Mouse (Mus musculus) heart, postnatal 36 days (tissue): ENCODE results near the gene Slc38a5. TPM values are rescaled to one million over a fixed set of nuclear protein-coding genes. Genes with fewer than 3 reads are reported as not detected.

ENCODE experiments used
- DNase-seq, 2 experiments: peaks; one replicate each; pipeline ENCODE4 v3.0.0; 2021 to 2022
- intact Hi-C: fragments of 180-260 bp; cut with DNase I; formaldehyde crosslinking; loops from one replicate; pipeline ENCODE4 v1.15.1; 2025
- total RNA-seq, 2 experiments: library from RNA; stranded (reverse); gene quantifications; 2 replicates each; pipeline ENCODE4 v1.2.3; 2021

The Slc38a5 gene
- under 1 TPM; 0.65 to 0.89 TPM for total RNA-seq

DNA sequence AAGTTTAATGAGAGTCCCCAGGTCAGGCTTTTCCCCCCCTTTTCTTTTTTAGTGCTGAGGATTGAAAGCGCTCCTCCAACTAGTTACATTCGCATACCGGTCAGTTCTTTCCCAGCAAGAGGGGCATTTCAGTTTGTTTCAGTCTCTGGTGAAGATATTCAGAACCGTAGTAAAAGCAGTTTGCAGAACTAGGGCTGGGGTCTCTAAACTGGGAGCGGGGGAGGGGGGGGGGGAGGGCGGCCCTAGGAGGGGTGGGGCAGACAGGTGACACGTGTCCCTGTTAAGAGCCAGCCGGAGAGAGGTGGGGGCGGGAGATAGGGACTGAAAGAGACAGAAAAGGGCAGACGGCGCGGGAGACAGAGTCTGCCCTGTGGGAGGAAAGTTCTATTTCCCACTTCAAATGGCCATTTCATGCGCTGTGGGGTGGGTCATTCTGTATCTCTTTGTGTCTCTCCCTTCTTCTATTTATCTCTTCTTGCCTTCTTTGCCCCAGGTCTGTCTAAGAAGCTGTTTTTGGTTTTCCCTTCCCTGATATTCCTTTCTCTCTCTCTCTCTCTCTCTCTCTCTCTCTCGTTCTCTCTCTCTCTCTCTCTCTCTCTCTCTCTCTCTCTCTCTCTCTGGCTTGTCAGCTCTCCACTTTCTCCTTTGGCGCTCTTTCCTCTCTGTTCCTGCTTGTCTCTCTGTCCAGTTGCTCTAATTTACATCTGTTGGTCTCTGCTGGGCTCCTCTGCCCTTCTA lies at the start of gene Slc38a5:
Gene Slc38a5 (plus strand): TSS at position 51 of the 738 bp plus-strand sequence.
- no peak for DNase-seq
- intact Hi-C loops, result no loop called here

DNA sequence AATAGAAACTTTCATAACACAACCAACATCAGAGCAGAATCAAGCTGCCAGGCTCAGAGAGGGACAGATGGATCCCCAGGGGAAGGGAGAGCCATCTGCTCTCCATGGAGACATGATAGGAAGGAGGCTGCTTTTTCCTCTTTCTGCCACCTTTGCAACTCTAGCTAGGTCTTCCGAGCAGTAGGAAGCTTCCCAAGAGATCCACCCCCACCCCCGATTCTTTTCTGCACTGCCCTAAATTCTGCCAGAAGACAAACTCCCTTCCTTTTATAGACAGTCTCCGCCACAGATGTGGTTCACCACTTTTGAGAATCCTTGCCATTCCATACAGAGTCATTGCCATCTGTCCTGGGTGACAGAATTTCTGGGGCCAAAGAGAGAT lies 48.6 kb upstream of the Slc38a5 start:
- no peak for DNase-seq
- intact Hi-C loops, result no loop called here

DNA sequence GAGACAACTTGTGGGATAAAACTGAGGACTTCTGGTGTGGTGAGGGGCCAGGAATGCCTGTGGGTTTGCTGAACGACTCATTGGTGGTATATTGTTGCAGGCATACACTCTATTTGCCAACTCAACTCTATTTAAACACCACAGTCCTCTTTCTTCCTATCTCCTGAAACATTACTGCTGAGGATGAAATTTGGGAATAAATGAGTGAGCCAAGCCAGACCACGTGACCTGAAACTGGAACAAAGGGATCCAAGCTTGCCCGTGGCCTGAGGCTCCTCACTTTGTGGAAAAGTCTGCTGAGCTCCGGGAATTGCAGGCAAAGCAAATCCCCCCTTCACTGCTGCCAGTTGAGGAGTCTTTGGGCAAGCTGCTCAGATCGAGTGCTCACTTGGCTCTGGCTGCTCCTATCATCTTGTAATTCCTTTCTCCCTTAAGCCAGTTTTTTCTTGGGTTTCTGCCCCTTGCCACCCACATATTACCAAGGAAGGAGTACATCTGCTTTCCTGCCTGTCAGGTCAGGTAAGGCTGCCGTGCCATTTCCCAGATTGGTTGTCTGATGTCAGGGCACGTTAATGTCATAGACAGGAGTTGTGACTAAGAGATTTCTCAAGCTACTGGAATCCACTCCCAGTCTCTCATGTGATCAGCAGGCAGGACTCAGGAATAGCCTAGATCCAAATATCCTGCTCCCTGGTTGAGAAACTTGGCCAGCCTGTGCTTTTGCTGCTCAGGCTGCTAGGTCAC lies 48.1 kb upstream of the Slc38a5 start:
- intact Hi-C loops, result no loop called here
- DNase-seq, result no peak

- intact Hi-C loops, result no loop called here
- no peak for DNase-seq
These were observed 47.5 kb upstream of the Slc38a5 start for GRCm38 (mm10) chrX:8223473-8223872.

- intact Hi-C loops, result no loop called here
These were observed 40.7 kb upstream of the Slc38a5 start for GRCm38 (mm10) chrX:8230272-8230671.

DNA sequence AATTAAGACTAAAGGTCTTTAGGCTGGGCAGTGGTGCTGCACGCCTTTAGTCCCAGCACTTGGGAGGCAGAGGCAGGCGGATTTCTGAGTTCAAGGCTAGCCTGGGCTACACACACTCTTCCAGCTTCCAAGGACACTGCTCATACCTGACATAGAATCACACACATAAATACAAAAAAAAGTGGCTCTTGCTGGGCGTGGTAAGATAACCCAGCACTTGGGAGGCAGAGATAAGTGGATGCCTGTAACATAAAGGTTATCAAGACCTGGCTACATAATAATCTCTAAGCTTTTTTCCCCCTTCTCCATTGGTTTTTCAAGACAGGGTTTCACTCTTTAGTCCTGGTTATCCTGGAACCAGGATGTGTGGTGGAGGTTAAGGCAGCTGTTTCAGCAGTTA lies 37.3 kb upstream of the Slc38a5 start:
- intact Hi-C loops, result no loop called here
- no peak for DNase-seq

More at GRCm38 (mm10) chrX:8230272-8230671, 40.7 kb upstream of the Slc38a5 start:
- DNase-seq, result no peak

DNA sequence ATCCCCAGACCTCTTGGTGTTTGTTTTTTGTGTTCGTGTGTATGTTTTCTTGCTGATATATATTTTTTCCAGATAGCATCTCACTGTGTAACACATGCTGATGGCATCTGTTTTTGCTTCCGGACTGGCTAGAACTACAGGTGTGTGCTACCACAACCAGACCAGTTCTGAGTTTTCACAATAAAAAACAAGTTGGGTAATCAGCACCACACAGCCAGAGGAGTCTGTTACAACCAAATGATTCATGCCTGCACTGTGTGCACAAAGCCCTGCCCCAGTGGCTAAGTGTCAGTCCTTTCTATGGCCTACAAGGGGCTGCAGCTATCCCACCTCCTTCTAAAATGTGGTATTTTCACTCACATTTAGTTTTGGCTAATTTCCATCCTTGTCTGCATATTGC lies 34.2 kb upstream of the Slc38a5 start:
- intact Hi-C loops, result no loop called here

DNA sequence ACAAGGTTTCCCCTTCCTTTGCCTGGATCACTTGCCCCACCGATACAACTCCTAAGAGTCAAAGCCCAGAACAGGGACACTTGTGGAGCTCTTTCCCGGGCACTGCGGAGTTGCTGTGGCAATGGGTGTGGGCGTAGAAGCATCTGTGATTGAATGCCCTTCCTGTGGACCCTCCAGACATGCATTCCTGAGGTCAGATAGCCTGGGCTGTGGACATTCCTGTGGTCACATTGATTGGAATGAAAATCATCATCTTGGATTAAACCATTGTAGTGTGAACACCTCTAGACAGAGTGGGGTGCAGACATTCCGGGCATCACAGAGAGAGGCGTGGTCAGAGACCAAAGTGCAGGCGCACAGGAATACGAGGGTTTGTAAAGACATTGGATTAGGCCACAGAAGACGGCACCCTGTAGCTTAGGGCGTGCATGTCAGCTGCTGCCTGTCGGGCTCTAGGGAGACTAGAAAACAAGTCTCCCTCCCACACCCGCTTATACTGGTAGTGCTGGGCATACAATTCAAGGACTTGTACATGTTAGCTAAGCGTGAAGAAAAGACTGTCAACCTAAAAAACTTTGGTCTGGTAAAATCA lies 32.0 kb upstream of the Slc38a5 start:
- intact Hi-C loops, result no loop called here
- DNase-seq, result no peak

More for the DNA sequence above, 34.2 kb upstream of the Slc38a5 start:
- DNase-seq, result no peak

DNA sequence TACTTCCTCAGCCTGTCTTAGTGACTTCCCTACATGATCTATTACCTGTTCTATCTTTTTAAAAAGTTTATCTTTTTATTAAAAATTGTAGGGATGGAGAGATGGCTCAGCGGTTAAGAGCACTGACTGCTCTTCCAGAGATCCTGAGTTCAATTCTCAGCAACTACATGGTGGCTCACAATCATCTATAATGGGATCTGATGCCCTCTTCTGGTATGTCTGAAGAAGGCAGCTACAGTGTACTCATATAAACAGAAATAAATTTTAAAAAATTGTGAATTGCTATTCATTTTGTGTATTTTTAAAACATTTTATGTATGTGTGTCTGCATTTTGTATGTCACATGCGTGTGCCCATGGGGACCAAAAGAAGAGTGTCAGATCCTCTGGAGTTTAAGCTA lies 23.3 kb upstream of the Slc38a5 start:
- no peak for DNase-seq
- intact Hi-C loops, result no loop called here

DNA sequence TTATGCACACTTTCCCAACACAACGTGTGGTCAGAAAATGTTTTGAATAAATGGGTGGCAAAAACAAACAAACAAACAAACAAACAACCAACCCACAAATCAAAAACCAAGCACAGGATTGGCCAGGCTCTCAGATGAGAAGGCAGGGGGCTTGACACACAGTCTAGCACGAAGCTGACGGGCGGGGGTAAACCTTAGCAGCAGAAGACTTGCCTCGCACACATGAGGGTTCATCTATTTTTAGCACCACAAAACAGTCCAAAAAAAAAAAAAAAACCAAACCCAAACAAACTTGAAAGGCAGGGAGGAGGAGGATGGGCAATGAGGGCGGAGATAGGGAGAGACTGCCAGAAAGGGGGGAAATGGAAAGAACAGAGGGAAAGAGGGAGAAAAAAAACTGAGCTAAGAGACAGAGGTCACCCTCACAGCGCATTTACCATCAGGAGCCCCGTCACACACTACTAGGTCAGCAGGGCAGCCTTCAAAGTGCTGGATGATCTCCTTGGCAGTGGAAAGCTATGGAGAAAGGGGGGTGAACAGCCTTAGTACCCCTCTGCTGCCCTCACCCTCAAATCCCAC lies 22.3 kb upstream of the Slc38a5 start:
- no peak for DNase-seq
- intact Hi-C loops, result no loop called here

- DNase-seq, result no peak
- intact Hi-C loops, result loop anchor here (5.0 to 10.0 kb wide), 3 partner anchors 60 to 177 kb away; partner anchors contain the start of genes Ebp, Rbm3 and Suv39h1
These were observed 19.1 kb upstream of the Slc38a5 start for GRCm38 (mm10) chrX:8251789-8252333.

DNA sequence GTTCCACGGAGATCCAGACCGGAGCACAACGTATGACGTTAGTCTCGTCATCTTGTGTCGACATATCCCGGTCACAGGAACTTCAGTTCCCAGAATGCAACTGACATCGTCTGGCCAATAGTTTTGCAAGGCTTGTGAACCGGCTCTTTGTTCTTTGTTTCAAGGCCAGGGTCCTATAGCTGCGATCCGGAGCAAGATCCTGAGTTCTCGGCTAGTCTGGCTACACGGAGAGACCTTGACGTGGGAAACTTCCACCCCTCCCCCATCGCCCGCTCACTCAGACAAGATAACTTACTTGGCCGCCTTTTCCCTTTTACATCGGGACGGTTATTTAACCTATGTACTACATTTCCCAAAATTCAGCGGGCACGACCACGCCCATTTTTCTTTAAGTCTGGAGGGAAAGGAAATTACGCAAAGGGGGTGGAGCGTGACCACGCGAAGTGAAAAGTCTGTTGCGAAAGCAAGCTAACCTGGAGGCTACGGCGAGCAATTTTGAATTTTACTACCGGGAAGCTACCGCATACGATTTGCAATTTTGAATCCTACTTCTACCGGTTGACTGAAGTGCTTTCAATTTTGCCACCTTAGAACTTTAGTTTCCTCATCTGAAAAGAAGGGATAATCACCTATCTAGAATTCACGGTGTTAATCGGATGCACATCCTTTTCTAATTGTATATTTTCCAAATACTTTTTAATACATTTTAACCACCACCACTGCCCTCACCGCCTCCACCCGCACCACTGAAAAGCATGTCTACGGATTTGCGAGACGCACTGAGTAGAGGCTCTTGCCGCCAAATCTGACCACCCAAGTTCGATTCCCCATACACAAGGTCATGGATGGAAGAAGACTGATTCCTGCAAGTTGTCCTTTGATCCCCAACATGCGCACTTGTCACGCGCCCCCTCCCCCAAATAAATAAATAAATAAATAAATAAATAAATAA lies 18.3 kb upstream of the Slc38a5 start, which contains the start of gene Ftsj1:
Gene Ftsj1 (minus strand): TSS at position 73 of the 952 bp plus-strand sequence.
- peak; percentile 70 to 84 for DNase-seq
- intact Hi-C loops, result loop anchor here (5.0 to 10.0 kb wide), 3 partner anchors 60 to 178 kb away; partner anchors contain the start of genes Ebp, Rbm3 and Suv39h1

- DNase-seq, result no peak
- intact Hi-C loops, result loop anchor here (5.0 to 10.0 kb wide), 3 partner anchors 61 to 179 kb away; partner anchors contain the start of genes Ebp, Rbm3 and Suv39h1
These were observed 17.2 kb upstream of the Slc38a5 start for GRCm38 (mm10) chrX:8253711-8254110.

- no peak for DNase-seq
- intact Hi-C loops, result loop anchor here (10.0 kb wide), 1 partner anchor 181 kb away; the partner anchor contains the start of gene Suv39h1
These were observed 15.1 kb upstream of the Slc38a5 start for GRCm38 (mm10) chrX:8255807-8256206.

DNA sequence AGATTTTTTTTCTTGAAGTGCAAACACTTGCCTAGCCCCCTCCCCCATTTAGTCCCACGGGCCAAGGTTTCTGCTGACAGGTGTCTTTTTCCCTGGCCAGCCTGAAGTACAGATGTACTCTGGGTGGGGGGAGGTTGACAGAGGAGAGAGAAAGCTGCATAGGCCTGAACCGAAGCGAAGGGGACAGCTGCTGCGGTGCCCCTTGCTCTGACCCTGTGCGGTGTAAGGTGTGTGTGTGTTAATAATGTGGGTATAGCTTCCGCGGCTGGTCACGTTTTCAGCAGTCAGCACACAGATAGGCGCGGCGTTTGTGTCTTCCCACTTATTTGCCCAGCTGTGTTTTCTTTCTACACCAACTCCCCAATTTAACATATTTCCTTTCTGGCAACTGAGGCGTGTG lies 11.5 kb upstream of the Slc38a5 start:
- DNase-seq, result no peak
- intact Hi-C loops, result loop anchor here (10.0 kb wide), 1 partner anchor 185 kb away; the partner anchor contains the start of gene Suv39h1

- intact Hi-C loops, result no loop called here
- no peak for DNase-seq
These were observed 7.7 kb upstream of the Slc38a5 start for GRCm38 (mm10) chrX:8263156-8263804.

DNA sequence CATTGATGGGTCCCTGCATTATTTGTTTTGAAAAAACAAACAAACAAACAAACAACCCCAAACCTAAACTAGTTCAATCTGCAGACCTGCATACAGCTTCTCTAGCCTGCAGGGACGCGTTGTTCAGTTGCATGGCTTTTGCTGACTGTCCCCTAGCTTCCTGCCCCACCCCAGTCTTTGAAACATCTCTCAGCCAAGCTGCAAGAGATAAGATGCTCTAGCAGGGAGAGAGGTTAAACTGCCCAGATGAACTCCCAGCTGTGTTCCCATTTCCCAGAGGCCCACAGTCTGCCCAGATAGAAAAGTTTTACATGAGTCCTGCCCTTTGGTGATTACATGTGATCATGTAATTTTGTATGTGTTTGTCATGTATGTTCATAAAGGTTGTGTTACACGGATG lies 6.7 kb upstream of the Slc38a5 start:
- intact Hi-C loops, result no loop called here
- no peak for DNase-seq

DNA sequence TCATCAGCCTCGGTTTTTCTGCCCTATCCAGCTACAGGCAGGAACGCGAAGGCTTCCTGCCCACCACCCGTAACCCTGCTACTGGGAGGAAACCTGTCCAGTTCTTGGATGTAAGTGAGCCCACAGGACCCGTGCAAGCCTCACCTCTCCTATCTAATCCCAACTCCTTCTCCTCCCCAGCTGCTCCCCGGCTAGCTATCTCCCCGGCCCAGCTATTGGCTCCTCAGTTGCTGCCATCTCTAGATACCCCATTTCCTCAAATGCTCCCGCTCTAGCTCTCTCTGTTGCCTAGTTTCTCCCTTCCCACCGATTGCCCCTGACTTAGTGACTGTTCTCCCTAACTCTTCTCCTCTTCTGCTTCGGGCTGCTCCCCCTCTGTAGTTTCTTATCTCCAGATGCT lies 1.1 kb downstream of the Slc38a5 start:
- intact Hi-C loops, result no loop called here
- no peak for DNase-seq

GRCm38 (mm10) chrX:8274056-8274455 lies 3.1 kb downstream of the Slc38a5 start:
- DNase-seq, result no peak
- intact Hi-C loops, result no loop called here
